Mouse (Mus musculus) myocyte (in vitro differentiated cells): ENCODE data around the gene Zbtb20. TPM values are rescaled to one million over a fixed set of nuclear protein-coding genes. Genes with fewer than 3 reads are reported as not detected.

Experiments used
- H3K27me3 ChIP-seq: one replicate; pipeline ENCODE4 v1.6.1; 2011; ENCODE audit not compliant: control insufficient read depth, insufficient read depth, insufficient read length
- H3K36me3 ChIP-seq: one replicate; pipeline ENCODE4 v1.6.1; 2011; ENCODE audit not compliant: control insufficient read depth, insufficient read depth
- H3K4me2 ChIP-seq: one replicate; pipeline ENCODE4 v1.6.1; 2011; ENCODE audit warnings: low read depth, control low read depth
- H3K4me3 ChIP-seq: one replicate; pipeline ENCODE4 v1.5.1; 2011; ENCODE audit warnings: mild to moderate bottlenecking, control low read depth, moderate library complexity
- H3K79me2 ChIP-seq: one replicate; pipeline ENCODE4 v1.6.1; 2011; ENCODE audit not compliant: control insufficient read depth, insufficient read depth
- H3ac ChIP-seq: one replicate; pipeline ENCODE4 v1.6.1; 2011; ENCODE audit not compliant: control insufficient read depth, insufficient read length
- CEBPB ChIP-seq: IDR thresholded peaks from 2 replicates; pipeline ENCODE4 v1.6.1; 2011; ENCODE audit warnings: mild to moderate bottlenecking, moderate library complexity; ENCODE audit not compliant: poor library complexity, insufficient read depth, severe bottlenecking
- E2F4 ChIP-seq: IDR thresholded peaks from one replicate; pipeline ENCODE4 v1.6.1; 2011; ENCODE audit warnings: mild to moderate bottlenecking, control low read depth, moderate library complexity; ENCODE audit not compliant: insufficient read depth
- MAX ChIP-seq: IDR thresholded peaks from one replicate; pipeline ENCODE4 v1.6.1; 2011; ENCODE audit warnings: low read depth, mild to moderate bottlenecking, control low read depth
- MYOD1 ChIP-seq, 3 experiments: IDR thresholded peaks; one replicate each; pipeline ENCODE4 v1.6.1; 2011; ENCODE audit warnings: control low read depth in 2 of 3, low read depth in 2 of 3, mild to moderate bottlenecking in 2 of 3, moderate library complexity in 1 of 3; ENCODE audit not compliant: insufficient read length in 2 of 3, control insufficient read depth in 1 of 3
- MYOG ChIP-seq, 3 experiments: IDR thresholded peaks; one replicate each; pipeline ENCODE4 v1.6.1; 2011; ENCODE audit warnings: control low read depth in 2 of 3, low read depth in 2 of 3, mild to moderate bottlenecking in 2 of 3; ENCODE audit not compliant: insufficient read length in 2 of 3, control insufficient read depth in 1 of 3, insufficient read depth in 1 of 3
- POLR2A ChIP-seq: IDR thresholded peaks from one replicate; pipeline ENCODE4 v1.6.1; 2011; ENCODE audit warnings: low read depth, mild to moderate bottlenecking, control low read depth, moderate library complexity; ENCODE audit not compliant: insufficient read length
- POLR2AphosphoS2 ChIP-seq: IDR thresholded peaks from one replicate; pipeline ENCODE4 v1.6.1; 2011; ENCODE audit warnings: low read depth, control low read depth; ENCODE audit not compliant: insufficient read length
- REST ChIP-seq: IDR thresholded peaks from one replicate; pipeline ENCODE4 v1.6.1; 2011; ENCODE audit warnings: mild to moderate bottlenecking, control low read depth, moderate library complexity; ENCODE audit not compliant: insufficient read depth, insufficient read length
- SRF ChIP-seq: IDR thresholded peaks from one replicate; pipeline ENCODE4 v1.6.1; 2011; ENCODE audit warnings: low read depth; ENCODE audit not compliant: control insufficient read depth, insufficient read length
- TCF12 ChIP-seq: IDR thresholded peaks from one replicate; pipeline ENCODE4 v1.6.1; 2011; ENCODE audit warnings: mild to moderate bottlenecking, control low read depth; ENCODE audit not compliant: poor library complexity, insufficient read depth, severe bottlenecking
- TCF3 ChIP-seq: IDR thresholded peaks from one replicate; pipeline ENCODE4 v1.6.1; 2011; ENCODE audit warnings: low read depth, control low read depth; ENCODE audit not compliant: insufficient read length
- USF1 ChIP-seq: IDR thresholded peaks from one replicate; pipeline ENCODE4 v1.6.1; 2011; ENCODE audit warnings: low read depth, mild to moderate bottlenecking, control low read depth, moderate library complexity
- polyA plus RNA-seq: library from polyadenylated mRNA; unstranded; fragments of >200 nt; fragmentation: generic; extraction: Trizol; gene quantifications from one replicate; pipeline ENCODE4 v1.2.1, GENCODE M21; 2012; ENCODE audit warnings: missing spikeins

Zbtb20 gene
- polyA plus RNA-seq, 1 experiment: 5.0 TPM

GRCm38 (mm10) chr16:43080923-43081702 is 205.4 kb downstream of the Zbtb20 start:
- TF ChIP-seq SRF (no peak), POLR2A (no peak), TCF3 (no peak), POLR2AphosphoS2 (no peak), MYOG (IDR thresholded peaks at IDR 0.05; ENCODE audit: control insufficient read depth in 1 of 3, insufficient read depth in 1 of 3, insufficient read length in 2 of 3, low read depth in 2 of 3) (peak in 2 of 3 experiments; percentile 57 to 59), CEBPB (no peak), USF1 (no peak), MYOD1 (IDR thresholded peaks at IDR 0.05; ENCODE audit: control insufficient read depth in 1 of 3, insufficient read length in 2 of 3, low read depth in 2 of 3) (peak in 2 of 3 experiments; percentile 69 to 71), REST (no peak), MAX (no peak), TCF12 (no peak), E2F4 (no peak)
- H3K27me3 ChIP-seq: no peaks in the 10 kb centered on the region
- H3K36me3 ChIP-seq: no peaks in the 10 kb centered on the region
- H3K4me2 ChIP-seq: peak overlapping the region; percentile 39
- H3K4me3 ChIP-seq: no peak overlapping the region
- no peaks in the 10 kb centered on the region for H3K79me2 ChIP-seq
- no peak overlapping the region for H3ac ChIP-seq

GRCm38 (mm10) chr16:43081995-43082394 is 206.3 kb downstream of the Zbtb20 start:
- H3K79me2 ChIP-seq: no peaks in the 10 kb centered on the region
- H3K36me3 ChIP-seq: no peaks in the 10 kb centered on the region
- H3K4me3 ChIP-seq: no peak overlapping the region
- H3K27me3 ChIP-seq: no peaks in the 10 kb centered on the region
- H3ac ChIP-seq: no peak overlapping the region
- TF ChIP-seq TCF3: no peak
- TF ChIP-seq POLR2AphosphoS2: no peak
- peak in 1 of 3 experiments; percentile 37 for TF ChIP-seq MYOD1 (IDR thresholded peaks at IDR 0.05; ENCODE audit: control insufficient read depth in 1 of 3, insufficient read length in 2 of 3, low read depth in 2 of 3)
- no peak for TF ChIP-seq CEBPB
- TF ChIP-seq TCF12: no peak
- peak in 2 of 3 experiments; percentile 23 to 27 for TF ChIP-seq MYOG (IDR thresholded peaks at IDR 0.05; ENCODE audit: control insufficient read depth in 1 of 3, insufficient read depth in 1 of 3, insufficient read length in 2 of 3, low read depth in 2 of 3)
- peak overlapping the region; percentile 74 for H3K4me2 ChIP-seq

- H3K79me2 ChIP-seq: no peaks in the 10 kb centered on the region
- H3K4me2 ChIP-seq: peak overlapping the region; percentile 74
- TF ChIP-seq MYOG (IDR thresholded peaks at IDR 0.05; ENCODE audit: control insufficient read depth in 1 of 3, insufficient read depth in 1 of 3, insufficient read length in 2 of 3, low read depth in 2 of 3): no peak
- TF ChIP-seq REST: no peak
- TF ChIP-seq TCF12: no peak
- TF ChIP-seq SRF: no peak
- TF ChIP-seq E2F4: no peak
- TF ChIP-seq MYOD1 (IDR thresholded peaks at IDR 0.05; ENCODE audit: control insufficient read depth in 1 of 3, insufficient read length in 2 of 3, low read depth in 2 of 3): no peak
- TF ChIP-seq CEBPB: no peak
- TF ChIP-seq USF1: no peak
- TF ChIP-seq TCF3: no peak
- TF ChIP-seq POLR2AphosphoS2: no peak
- TF ChIP-seq POLR2A: no peak
- no peak for TF ChIP-seq MAX
- H3ac ChIP-seq: no peak overlapping the region
- H3K4me3 ChIP-seq: no peak overlapping the region
- H3K27me3 ChIP-seq: no peaks in the 10 kb centered on the region
- no peaks in the 10 kb centered on the region for H3K36me3 ChIP-seq
These were observed 207.1 kb downstream of the Zbtb20 start for GRCm38 (mm10) chr16:43082801-43083200.

GRCm38 (mm10) chr16:43090188-43090587 is 214.5 kb downstream of the Zbtb20 start:
- H3K4me2 ChIP-seq: no peak overlapping the region
- no peak for TF ChIP-seq POLR2A
- TF ChIP-seq CEBPB: no peak
- TF ChIP-seq POLR2AphosphoS2: no peak
- TF ChIP-seq MYOG (IDR thresholded peaks at IDR 0.05; ENCODE audit: control insufficient read depth in 1 of 3, insufficient read depth in 1 of 3, insufficient read length in 2 of 3, low read depth in 2 of 3): no peak
- no peak for TF ChIP-seq TCF12
- no peak for TF ChIP-seq REST
- TF ChIP-seq E2F4: no peak
- no peak for TF ChIP-seq MAX
- no peak for TF ChIP-seq SRF
- no peak for TF ChIP-seq TCF3
- TF ChIP-seq MYOD1 (IDR thresholded peaks at IDR 0.05; ENCODE audit: control insufficient read depth in 1 of 3, insufficient read length in 2 of 3, low read depth in 2 of 3): no peak
- no peak for TF ChIP-seq USF1
- no peaks in the 10 kb centered on the region for H3K79me2 ChIP-seq
- no peaks in the 10 kb centered on the region for H3K36me3 ChIP-seq
- H3K4me3 ChIP-seq: no peak overlapping the region
- H3K27me3 ChIP-seq: no peaks in the 10 kb centered on the region
- no peak overlapping the region for H3ac ChIP-seq

GRCm38 (mm10) chr16:43094161-43094560 is 218.5 kb downstream of the Zbtb20 start:
- Histone ChIP-seq H3ac (no peak overlapping the region), H3K36me3 (no peaks in the 10 kb centered on the region), H3K4me2 (no peak overlapping the region), H3K4me3 (no peak overlapping the region), H3K79me2 (no peaks in the 10 kb centered on the region), H3K27me3 (no peaks in the 10 kb centered on the region)
- TF ChIP-seq REST: no peak
- no peak for TF ChIP-seq SRF
- no peak for TF ChIP-seq POLR2A
- no peak for TF ChIP-seq USF1
- TF ChIP-seq MYOD1 (IDR thresholded peaks at IDR 0.05; ENCODE audit: control insufficient read depth in 1 of 3, insufficient read length in 2 of 3, low read depth in 2 of 3): no peak
- TF ChIP-seq TCF12: no peak
- TF ChIP-seq MYOG (IDR thresholded peaks at IDR 0.05; ENCODE audit: control insufficient read depth in 1 of 3, insufficient read depth in 1 of 3, insufficient read length in 2 of 3, low read depth in 2 of 3): no peak
